Mouse (Mus musculus): Measurements from ENCODE around the gene Siae. TPM values are rescaled to one million over a fixed set of nuclear protein-coding genes. Genes with fewer than 3 reads are reported as not detected.

Siae gene
- polyA plus RNA-seq (2015; fragmentation: Nextera tagmentation; extraction: Ambion mirVana): 15.0 and 22.1 TPM in 2 replicates

DNA sequence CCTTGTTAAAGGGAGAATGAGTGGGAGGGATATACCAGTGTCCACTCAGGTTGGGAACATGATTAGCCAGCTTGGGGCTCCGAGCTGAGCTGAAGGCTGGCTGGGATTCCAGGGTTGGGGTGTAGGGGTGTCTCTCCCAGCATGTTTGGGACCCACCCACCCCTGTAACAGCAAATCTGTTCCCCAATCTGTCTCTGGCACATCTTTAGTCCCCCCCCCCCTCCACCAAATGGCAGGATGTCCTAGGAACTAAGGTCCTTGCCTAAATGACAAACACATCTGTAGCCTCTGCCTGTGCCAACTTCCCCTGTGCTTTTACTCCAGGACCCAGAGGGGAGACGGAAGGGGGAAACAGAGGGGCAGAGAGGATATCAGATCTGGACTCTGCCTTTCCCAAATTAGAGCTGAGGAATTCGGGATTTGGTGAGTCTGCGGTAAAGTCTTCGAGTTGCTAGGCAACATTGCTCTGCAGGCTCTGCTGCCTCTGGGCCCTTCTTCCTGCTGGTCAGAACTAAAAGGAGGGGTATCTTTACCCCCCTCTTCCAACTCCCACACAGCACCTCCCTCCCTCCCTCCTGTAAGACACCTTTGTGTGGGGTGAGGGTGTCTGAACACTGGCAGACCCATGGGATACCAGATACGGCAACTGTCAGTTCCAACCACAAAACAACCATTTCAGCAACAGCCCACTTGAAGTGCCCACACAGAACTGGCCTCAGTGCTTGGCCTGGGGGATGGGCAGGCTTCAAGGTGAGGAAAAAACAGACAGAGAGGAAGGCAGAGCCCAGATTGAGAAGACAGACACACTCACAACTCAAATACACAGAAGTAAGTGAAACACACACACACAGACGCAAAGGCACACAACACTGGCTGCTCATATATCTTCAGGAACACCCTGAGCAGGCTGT, at the start of gene Siae:
Siae (plus strand) TSS at position 861 of the 911 bp plus-strand sequence.
- H3K9ac ChIP-seq (ENCODE audit: low read depth, low read length): no peak within 1 kb of the TSS
- H3K27me3 ChIP-seq (replicated peaks; ENCODE audit: control insufficient read depth, insufficient read depth, low read length): peaks cover 28% of the 10 kb centered on the region
- no peak for ATAC-seq
- no peak within 1 kb of the TSS for H3K4me2 ChIP-seq (replicated peaks; ENCODE audit: low read depth)
- 28% methylated on average over 7 of the region's 7 CpGs for WGBS
- H3K9me3 ChIP-seq (ENCODE audit: control insufficient read depth): no peaks in the 10 kb centered on the region
- TF ChIP-seq CTCF (IDR thresholded peaks at IDR 0.05; ENCODE audit: low read depth): no peak
- no peak within 1 kb of the TSS for H3K27ac ChIP-seq (ENCODE audit: low read depth, low read length)
- 0 out of 2 replicates have a peak, but pooled peaks cover 4% of the 10 kb centered on the region for H3K4me1 ChIP-seq (replicated peaks; ENCODE audit: control insufficient read depth, insufficient read depth, low read length)
- H3K4me3 ChIP-seq (ENCODE audit: low read depth, low read length): no peak within 1 kb of the TSS
- no peaks in the 10 kb centered on the region for H3K36me3 ChIP-seq (ENCODE audit: control insufficient read depth, insufficient read depth)

GRCm38 (mm10) chr9:37506023-37506422, 49.5 kb upstream of the Siae start:
- 56% methylated on average over 1 of the region's 1 CpGs for WGBS
- no peak for ATAC-seq
- Histone ChIP-seq H3K36me3 (ENCODE audit: control insufficient read depth, insufficient read depth) (no peaks in the 10 kb centered on the region), H3K4me1 (replicated peaks; ENCODE audit: control insufficient read depth, insufficient read depth, low read length) (no peaks in the 10 kb centered on the region), H3K9me3 (ENCODE audit: control insufficient read depth) (no peaks in the 10 kb centered on the region), H3K4me2 (replicated peaks; ENCODE audit: low read depth) (no peak overlapping the region), H3K27ac (ENCODE audit: low read depth, low read length) (no peak overlapping the region), H3K4me3 (ENCODE audit: low read depth, low read length) (no peak overlapping the region), H3K27me3 (replicated peaks; ENCODE audit: control insufficient read depth, insufficient read depth, low read length) (no peaks in the 10 kb centered on the region), H3K9ac (ENCODE audit: low read depth, low read length) (no peak overlapping the region)
- TF ChIP-seq CTCF (IDR thresholded peaks at IDR 0.05; ENCODE audit: low read depth): no peak

DNA sequence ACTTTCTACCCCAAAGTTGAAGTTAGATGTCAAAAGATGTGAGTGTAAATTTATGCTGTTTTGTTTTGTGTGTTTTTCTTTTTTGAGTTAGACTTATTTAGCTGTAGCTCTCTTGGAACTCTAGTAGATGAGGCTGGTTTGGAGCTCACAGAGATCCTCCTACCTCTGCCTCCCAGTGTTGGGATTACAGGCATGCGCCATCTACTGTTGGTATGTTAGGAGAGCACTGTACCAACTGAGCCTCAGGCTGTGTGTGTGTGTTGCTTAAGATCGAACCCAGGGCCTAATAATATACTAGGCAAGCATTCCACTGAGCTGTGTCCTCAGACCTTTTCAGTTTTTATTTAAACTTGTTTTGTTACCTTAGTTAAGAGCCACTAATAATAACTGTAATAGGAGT, 43.4 kb upstream of the Siae start:
- Histone ChIP-seq H3K9me3 (ENCODE audit: control insufficient read depth) (no peaks in the 10 kb centered on the region), H3K4me3 (ENCODE audit: low read depth, low read length) (no peak overlapping the region), H3K9ac (ENCODE audit: low read depth, low read length) (no peak overlapping the region), H3K27me3 (replicated peaks; ENCODE audit: control insufficient read depth, insufficient read depth, low read length) (no peaks in the 10 kb centered on the region), H3K36me3 (ENCODE audit: control insufficient read depth, insufficient read depth) (no peaks in the 10 kb centered on the region), H3K4me2 (replicated peaks; ENCODE audit: low read depth) (no peak overlapping the region), H3K27ac (ENCODE audit: low read depth, low read length) (no peak overlapping the region), H3K4me1 (replicated peaks; ENCODE audit: control insufficient read depth, insufficient read depth, low read length) (no peaks in the 10 kb centered on the region)
- no peak for ATAC-seq
- TF ChIP-seq CTCF (IDR thresholded peaks at IDR 0.05; ENCODE audit: low read depth): peak; percentile 50
- 94% methylated on average over 2 of the region's 2 CpGs for WGBS

DNA sequence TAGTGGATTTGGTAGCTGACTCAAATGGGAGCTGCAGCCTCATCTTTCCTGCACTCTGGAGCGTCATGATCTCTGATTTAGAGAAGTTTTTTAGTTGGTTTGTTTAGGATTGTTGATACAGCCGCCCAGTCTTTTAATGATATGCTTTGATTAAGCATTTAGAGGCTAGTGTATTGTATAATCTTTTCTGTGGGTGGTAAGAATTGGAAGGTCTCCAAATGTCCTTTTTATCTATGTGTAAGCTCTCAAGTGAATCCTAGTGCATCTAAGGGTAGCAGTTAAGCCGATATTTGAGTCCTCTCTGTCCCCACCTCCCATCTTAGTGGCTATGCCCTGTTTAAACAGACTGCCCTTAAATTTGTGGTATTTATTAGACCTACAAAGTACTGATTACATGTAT, 41.0 kb upstream of the Siae start:
- WGBS: 54% methylated on average over 3 of the region's 3 CpGs
- H3K27ac ChIP-seq (ENCODE audit: low read depth, low read length): no peak overlapping the region
- ATAC-seq: no peak

DNA sequence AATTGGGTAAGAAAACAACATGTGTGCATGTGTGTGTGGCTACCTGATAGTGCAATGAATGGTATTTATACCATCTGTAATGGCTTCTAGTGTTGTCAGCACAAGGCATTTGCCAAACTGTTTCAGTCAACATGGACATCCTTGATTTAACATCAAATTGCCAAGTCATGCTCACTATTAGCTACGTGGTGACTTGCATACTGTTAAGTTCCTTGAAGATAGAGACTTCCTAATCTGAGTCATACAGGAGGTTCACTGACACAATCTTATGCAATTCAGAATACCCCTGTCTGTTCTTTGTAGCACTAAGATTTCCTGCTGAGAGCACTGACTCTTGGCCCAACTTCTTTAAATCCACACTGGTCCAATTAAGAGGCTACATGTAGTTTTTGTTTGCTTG, 38.0 kb upstream of the Siae start:
- H3K27ac ChIP-seq (ENCODE audit: low read depth, low read length): no peak overlapping the region
- H3K4me1 ChIP-seq (replicated peaks; ENCODE audit: control insufficient read depth, insufficient read depth, low read length): no peaks in the 10 kb centered on the region
- H3K36me3 ChIP-seq (ENCODE audit: control insufficient read depth, insufficient read depth): peaks cover 11% of the 10 kb centered on the region
- no peaks in the 10 kb centered on the region for H3K27me3 ChIP-seq (replicated peaks; ENCODE audit: control insufficient read depth, insufficient read depth, low read length)
- no peaks in the 10 kb centered on the region for H3K9me3 ChIP-seq (ENCODE audit: control insufficient read depth)
- no peak overlapping the region for H3K4me3 ChIP-seq (ENCODE audit: low read depth, low read length)
- whole genome bisulfite sequencing: 56% methylated on average over 1 of the region's 1 CpGs
- H3K9ac ChIP-seq (ENCODE audit: low read depth, low read length): no peak overlapping the region
- H3K4me2 ChIP-seq (replicated peaks; ENCODE audit: low read depth): no peak overlapping the region
- no peak for TF ChIP-seq CTCF (IDR thresholded peaks at IDR 0.05; ENCODE audit: low read depth)
- peak; percentile 51; the same call in 1 of the 2 replicates for ATAC-seq

More for the DNA sequence above, 41.0 kb upstream of the Siae start:
- no peak overlapping the region for H3K9ac ChIP-seq (ENCODE audit: low read depth, low read length)
- H3K9me3 ChIP-seq (ENCODE audit: control insufficient read depth): no peaks in the 10 kb centered on the region
- TF ChIP-seq CTCF (IDR thresholded peaks at IDR 0.05; ENCODE audit: low read depth): no peak
- no peaks in the 10 kb centered on the region for H3K4me1 ChIP-seq (replicated peaks; ENCODE audit: control insufficient read depth, insufficient read depth, low read length)
- 0 out of 2 replicates have a peak, but pooled peaks cover 3% of the 10 kb centered on the region for H3K36me3 ChIP-seq (ENCODE audit: control insufficient read depth, insufficient read depth)
- H3K4me2 ChIP-seq (replicated peaks; ENCODE audit: low read depth): no peak overlapping the region
- no peaks in the 10 kb centered on the region for H3K27me3 ChIP-seq (replicated peaks; ENCODE audit: control insufficient read depth, insufficient read depth, low read length)
- H3K4me3 ChIP-seq (ENCODE audit: low read depth, low read length): no peak overlapping the region

GRCm38 (mm10) chr9:37518991-37519390, 36.5 kb upstream of the Siae start:
- WGBS: 92% methylated on average over 8 of the region's 8 CpGs
- H3K9me3 ChIP-seq (ENCODE audit: control insufficient read depth): no peaks in the 10 kb centered on the region

More at GRCm38 (mm10) chr9:37518991-37519390, 36.5 kb upstream of the Siae start:
- no peak for ATAC-seq
- no peaks in the 10 kb centered on the region for H3K4me1 ChIP-seq (replicated peaks; ENCODE audit: control insufficient read depth, insufficient read depth, low read length)
- no peak overlapping the region for H3K9ac ChIP-seq (ENCODE audit: low read depth, low read length)
- no peak overlapping the region for H3K4me3 ChIP-seq (ENCODE audit: low read depth, low read length)
- H3K36me3 ChIP-seq (ENCODE audit: control insufficient read depth, insufficient read depth): peaks cover 22% of the 10 kb centered on the region
- no peak for TF ChIP-seq CTCF (IDR thresholded peaks at IDR 0.05; ENCODE audit: low read depth)
- no peak overlapping the region for H3K4me2 ChIP-seq (replicated peaks; ENCODE audit: low read depth)
- no peak overlapping the region for H3K27ac ChIP-seq (ENCODE audit: low read depth, low read length)
- H3K27me3 ChIP-seq (replicated peaks; ENCODE audit: control insufficient read depth, insufficient read depth, low read length): no peaks in the 10 kb centered on the region

Data from intestine, postnatal 0 days (tissue).